Mouse (Mus musculus): ENCODE data around the gene Klc4. TPM values are rescaled to one million over a fixed set of nuclear protein-coding genes. Genes with fewer than 3 reads are reported as not detected.

Gene Klc4
- total RNA-seq, 2 experiments from 2014 or later, result 21.9 to 24.4 TPM

DNA sequence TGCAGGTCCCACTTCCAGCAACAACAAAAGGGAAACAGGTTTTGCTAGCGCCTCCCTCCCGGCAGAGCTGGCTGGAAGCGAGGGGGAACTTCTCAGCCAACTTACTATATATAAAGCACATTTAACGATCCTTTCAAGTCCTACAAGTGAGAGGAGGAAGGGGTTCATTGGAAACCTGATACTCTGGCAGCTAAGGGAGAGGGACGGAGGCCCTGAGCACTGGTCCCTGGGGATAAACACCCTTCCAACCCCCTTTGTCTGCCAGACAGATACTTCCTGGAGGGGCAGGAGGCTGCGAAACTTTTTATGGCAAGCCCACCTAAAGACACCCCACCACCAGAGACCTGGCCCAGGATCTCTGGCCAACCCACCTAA lies 27.4 kb downstream of the Klc4 start:
- DNase-seq (ENCODE audit: extremely low spot score in 1 of 2, low spot score in 2 of 2), result no peak
- intact Hi-C loops (cut with DNase I), result no loop called here
- Histone ChIP-seq H3K4me3 (no peak overlapping the region), H3K27ac (peak overlapping the region; percentile 60)
- TF ChIP-seq CTCF (IDR thresholded peaks at IDR 0.05), result no peak

- TF ChIP-seq CTCF (IDR thresholded peaks at IDR 0.05), result no peak
- Histone ChIP-seq H3K4me3 (no peak overlapping the region), H3K27ac (no peak overlapping the region)
- DNase-seq (ENCODE audit: extremely low spot score in 1 of 2, low spot score in 2 of 2), result no peak
- intact Hi-C loops (cut with DNase I), result no loop called here
Observed at GRCm38 (mm10) chr17:46617799-46618198, 28.0 kb downstream of the Klc4 start.

DNA sequence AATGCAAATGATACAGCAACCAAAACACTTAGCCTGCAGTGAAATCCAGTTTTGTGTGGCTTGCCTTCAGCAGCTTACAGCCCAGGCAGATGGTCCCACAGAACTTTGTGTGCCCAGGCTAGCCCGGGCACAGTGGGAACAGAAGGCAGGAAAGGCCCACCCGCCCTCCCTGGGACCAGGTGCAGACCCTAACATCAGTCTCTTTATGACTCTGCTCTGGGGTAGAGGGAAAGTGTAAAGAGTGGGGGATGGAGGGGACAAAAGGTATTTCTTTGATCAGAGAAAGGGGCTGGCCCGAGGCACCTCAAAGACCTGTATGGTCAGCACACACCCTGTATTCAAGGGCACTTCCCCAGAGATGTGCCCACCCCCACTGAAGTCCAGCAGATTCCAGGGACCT lies 32.6 kb downstream of the Klc4 start:
- no peak for DNase-seq (ENCODE audit: extremely low spot score in 1 of 2, low spot score in 2 of 2)
- no peak for TF ChIP-seq CTCF (IDR thresholded peaks at IDR 0.05)
- intact Hi-C loops (cut with DNase I), result no loop called here
- Histone ChIP-seq H3K4me3 (no peak overlapping the region), H3K27ac (no peak overlapping the region)

DNA sequence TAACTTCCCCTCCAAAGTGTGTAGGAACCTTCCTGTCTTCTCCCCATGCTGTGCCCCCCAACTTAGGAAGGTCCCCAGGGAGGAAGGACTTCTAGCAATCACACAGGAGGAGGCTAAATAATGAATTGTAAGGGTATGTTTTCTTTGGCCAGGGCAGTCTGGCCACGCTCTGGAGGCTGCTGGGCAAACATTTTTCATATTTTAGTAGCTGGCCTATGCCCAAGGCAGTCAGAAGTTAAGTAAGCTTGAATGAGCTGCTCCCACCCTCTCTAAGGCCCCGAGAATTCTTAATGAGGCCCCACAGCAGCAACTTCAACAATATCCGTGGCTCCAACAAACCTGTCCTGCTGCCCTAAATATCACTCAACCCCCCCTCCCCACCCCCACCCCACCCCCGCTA lies 33.0 kb downstream of the Klc4 start:
- no peak overlapping the region for H3K4me3 ChIP-seq
- intact Hi-C loops (cut with DNase I), result no loop called here
- DNase-seq (ENCODE audit: extremely low spot score in 1 of 2, low spot score in 2 of 2), result no peak
- no peak for TF ChIP-seq CTCF (IDR thresholded peaks at IDR 0.05)
- no peak overlapping the region for H3K27ac ChIP-seq

GRCm38 (mm10) chr17:46612189-46612588 lies 33.6 kb downstream of the Klc4 start:
- no peak for TF ChIP-seq CTCF (IDR thresholded peaks at IDR 0.05)
- H3K4me3 ChIP-seq, result no peak overlapping the region
- no peak for DNase-seq (ENCODE audit: extremely low spot score in 1 of 2, low spot score in 2 of 2)
- intact Hi-C loops (cut with DNase I), result no loop called here
- H3K27ac ChIP-seq, result no peak overlapping the region

DNA sequence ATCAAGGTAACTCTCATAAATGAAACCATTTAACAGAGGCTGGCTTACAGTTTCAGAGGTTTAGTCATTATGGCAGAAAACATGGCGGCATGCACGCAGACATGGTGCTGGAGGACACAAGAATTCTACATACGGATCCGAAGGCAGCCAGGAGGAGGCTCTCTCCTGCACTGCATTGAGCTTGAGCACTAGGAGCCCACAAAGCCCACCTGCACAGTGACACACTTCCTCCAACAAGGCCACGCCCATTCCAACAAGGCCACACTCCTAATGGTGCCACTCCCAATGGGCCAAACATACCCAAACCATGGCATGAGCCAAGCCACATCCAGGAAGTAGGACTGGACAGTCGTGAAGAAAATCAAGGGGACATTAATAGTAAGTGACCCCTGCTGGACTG lies 34.5 kb downstream of the Klc4 start:
- no peak for TF ChIP-seq CTCF (IDR thresholded peaks at IDR 0.05)
- no peak for DNase-seq (ENCODE audit: extremely low spot score in 1 of 2, low spot score in 2 of 2)
- intact Hi-C loops (cut with DNase I), result no loop called here
- H3K4me3 ChIP-seq, result no peak overlapping the region
- no peak overlapping the region for H3K27ac ChIP-seq

GRCm38 (mm10) chr17:46609721-46610514 lies 35.9 kb downstream of the Klc4 start:
- no peak for DNase-seq (ENCODE audit: extremely low spot score in 1 of 2, low spot score in 2 of 2)
- intact Hi-C loops (cut with DNase I), result no loop called here
- TF ChIP-seq CTCF (IDR thresholded peaks at IDR 0.05), result no peak

DNA sequence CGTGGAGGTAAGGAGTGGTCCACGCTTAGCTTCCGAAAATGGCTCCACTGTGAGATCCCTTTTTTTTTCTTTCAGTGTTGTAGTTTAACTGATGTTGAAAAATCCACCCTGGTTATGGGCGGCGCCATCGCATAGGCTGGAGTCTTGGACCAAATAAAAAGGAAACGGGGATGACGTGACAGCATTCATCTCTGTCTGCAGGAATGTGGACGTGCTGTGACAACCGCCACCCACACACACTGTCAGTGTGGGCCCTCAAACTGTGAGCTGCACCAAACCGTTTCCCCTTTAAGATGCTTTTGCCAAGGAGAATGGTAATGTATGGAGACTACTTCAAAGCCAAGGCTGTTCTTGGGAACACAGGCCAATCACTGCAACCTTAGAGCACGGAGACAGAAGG lies 39.8 kb downstream of the Klc4 start:
- intact Hi-C loops (cut with DNase I), result no loop called here
- DNase-seq (ENCODE audit: extremely low spot score in 1 of 2, low spot score in 2 of 2), result no peak
- 0 out of 2 replicates have a peak overlapping the region, but pooled peaks have one; percentile 19 for H3K27ac ChIP-seq
- H3K4me3 ChIP-seq, result no peak overlapping the region
- TF ChIP-seq CTCF (IDR thresholded peaks at IDR 0.05), result no peak

More at GRCm38 (mm10) chr17:46609721-46610514, 35.9 kb downstream of the Klc4 start:
- no peak overlapping the region for H3K27ac ChIP-seq
- no peak overlapping the region for H3K4me3 ChIP-seq

DNA sequence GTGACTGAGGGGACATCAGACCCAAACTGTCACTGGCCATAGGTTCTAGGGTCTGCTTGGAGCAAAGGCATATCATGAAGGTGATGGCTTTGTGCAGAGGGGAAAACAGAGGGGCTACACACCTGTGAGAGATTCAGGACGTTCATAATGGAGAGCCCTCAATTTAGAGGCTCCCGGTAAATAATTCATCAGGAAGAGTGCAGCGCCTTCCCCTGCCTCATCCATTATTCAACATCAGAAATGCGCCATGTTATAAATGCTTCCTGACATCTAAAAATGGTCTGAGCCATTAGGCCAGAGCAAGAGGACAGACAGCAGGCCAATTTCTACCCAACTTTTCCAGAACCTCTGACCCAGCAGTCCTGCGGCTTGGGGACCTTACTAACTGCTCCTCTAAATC lies 40.7 kb downstream of the Klc4 start:
- Histone ChIP-seq H3K4me3 (no peak overlapping the region), H3K27ac (peak overlapping the region; percentile 32; the same call in 1 of the 2 replicates)
- intact Hi-C loops (cut with DNase I), result no loop called here
- TF ChIP-seq CTCF (IDR thresholded peaks at IDR 0.05), result no peak
- no peak for DNase-seq (ENCODE audit: extremely low spot score in 1 of 2, low spot score in 2 of 2)

DNA sequence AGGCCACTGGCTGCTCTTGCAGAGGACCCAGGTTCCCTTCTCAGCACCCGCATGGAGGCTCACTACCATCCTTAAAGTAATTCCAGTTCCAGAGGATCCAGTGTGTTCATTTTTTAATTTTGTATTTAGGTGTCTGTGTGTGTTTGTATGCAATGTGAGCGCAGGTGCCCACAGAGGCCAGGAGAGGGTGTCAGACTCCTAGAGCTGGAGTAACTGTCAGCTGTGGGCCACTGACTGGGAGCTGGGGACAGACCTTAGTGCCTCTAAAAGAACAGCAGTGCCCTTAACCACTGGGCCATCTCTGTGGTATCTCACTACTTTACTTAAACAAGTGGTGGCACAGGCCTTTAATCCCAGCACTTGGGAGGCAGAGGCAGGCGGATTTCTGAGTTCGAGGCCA lies 42.6 kb downstream of the Klc4 start:
- intact Hi-C loops (cut with DNase I), result no loop called here
- no peak for DNase-seq (ENCODE audit: extremely low spot score in 1 of 2, low spot score in 2 of 2)
- TF ChIP-seq CTCF (IDR thresholded peaks at IDR 0.05), result no peak
- Histone ChIP-seq H3K4me3 (no peak overlapping the region), H3K27ac (no peak overlapping the region)

GRCm38 (mm10) chr17:46602212-46602611 lies 43.6 kb downstream of the Klc4 start:
- intact Hi-C loops (cut with DNase I), result no loop called here
- no peak for TF ChIP-seq CTCF (IDR thresholded peaks at IDR 0.05)
- H3K27ac ChIP-seq, result no peak overlapping the region

GRCm38 (mm10) chr17:46600569-46600968 lies 45.3 kb downstream of the Klc4 start:
- Histone ChIP-seq H3K27ac (no peak overlapping the region), H3K4me3 (no peak overlapping the region)
- DNase-seq (ENCODE audit: extremely low spot score in 1 of 2, low spot score in 2 of 2), result no peak
- TF ChIP-seq CTCF (IDR thresholded peaks at IDR 0.05), result peak; percentile 11
- intact Hi-C loops (cut with DNase I), result no loop called here

More at GRCm38 (mm10) chr17:46602212-46602611, 43.6 kb downstream of the Klc4 start:
- H3K4me3 ChIP-seq, result no peak overlapping the region
- no peak for DNase-seq (ENCODE audit: extremely low spot score in 1 of 2, low spot score in 2 of 2)

DNA sequence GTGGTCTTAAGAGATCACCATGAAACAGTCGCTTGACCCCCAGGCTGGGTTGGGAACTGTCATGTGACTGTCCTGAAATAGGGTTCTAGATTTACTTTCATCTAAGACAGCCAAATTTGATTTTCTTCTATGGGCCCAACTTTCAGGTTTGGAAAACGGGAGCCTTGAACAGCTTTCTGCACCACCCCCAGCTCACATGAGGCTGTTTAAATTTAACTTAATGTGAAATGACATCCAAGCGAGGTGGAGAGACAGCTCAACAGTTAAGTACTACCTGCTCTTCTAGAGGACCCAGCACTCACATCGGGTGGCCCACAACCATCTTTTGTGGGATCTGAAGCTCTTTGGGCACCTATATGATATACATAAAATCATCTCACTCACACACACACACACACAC lies 46.9 kb downstream of the Klc4 start:
- no peak for TF ChIP-seq CTCF (IDR thresholded peaks at IDR 0.05)
- intact Hi-C loops (cut with DNase I), result no loop called here
- no peak overlapping the region for H3K4me3 ChIP-seq
- peak overlapping the region; percentile 24; the same call in 1 of the 2 replicates for H3K27ac ChIP-seq
- DNase-seq (ENCODE audit: extremely low spot score in 1 of 2, low spot score in 2 of 2), result no peak
